Mouse (Mus musculus) heart, embryonic 15.5 days (tissue): ENCODE measurements around the gene Bsdc1. TPM values are rescaled to one million over a fixed set of nuclear protein-coding genes. Genes with fewer than 3 reads are reported as not detected.

Experiments used
- ATAC-seq: fragments of 200-750 bp; cut with Nextera tagmentation; replicated peaks from 2 replicates; pipeline ENCODE4 v1.8.0; 2017; ENCODE audit warnings: low read depth, moderate TSS enrichment; ENCODE audit not compliant: insufficient number of reproducible peaks, insufficient read depth, low FRiP score
- H3K27ac ChIP-seq: fragments of 300-500 bp; sonication (generic); 2 replicates; pipeline ENCODE4 v1.5.1; 2015; ENCODE audit warnings: mild to moderate bottlenecking, inconsistent platforms
- H3K27me3 ChIP-seq: fragments of 300-500 bp; sonication (generic); 2 replicates; pipeline ENCODE4 v1.6.1; 2015; ENCODE audit warnings: inconsistent platforms
- H3K36me3 ChIP-seq: fragments of 300-500 bp; sonication (generic); 2 replicates; pipeline ENCODE4 v1.6.1; 2015; ENCODE audit warnings: mild to moderate bottlenecking, inconsistent platforms
- H3K4me1 ChIP-seq: fragments of 300-500 bp; sonication (generic); replicated peaks from 2 replicates; pipeline ENCODE4 v1.6.1; 2015; ENCODE audit warnings: inconsistent platforms
- H3K4me2 ChIP-seq: fragments of 300-500 bp; sonication (generic); 2 replicates; pipeline ENCODE4 v1.6.1; 2015; ENCODE audit warnings: inconsistent platforms, mild to moderate bottlenecking, moderate library complexity
- H3K4me3 ChIP-seq: fragments of 300-500 bp; sonication (generic); 2 replicates; pipeline ENCODE4 v1.5.1; 2015; ENCODE audit warnings: mild to moderate bottlenecking, inconsistent platforms
- H3K9ac ChIP-seq: fragments of 300-500 bp; sonication (generic); 2 replicates; pipeline ENCODE4 v1.6.1; 2015; ENCODE audit warnings: mild to moderate bottlenecking, inconsistent platforms
- H3K9me3 ChIP-seq: fragments of 300-500 bp; sonication (generic); replicated peaks from 2 replicates; pipeline ENCODE4 v1.6.1; 2016; ENCODE audit warnings: inconsistent platforms
- WGBS: fragments of 180-500 bp; shearing (Covaris S2); methylation state at CpG from one replicate; pipeline ENCODE4 v1.1.7; 2015; ENCODE audit warnings: mixed read lengths; 5-methylcytosine and 5-hydroxymethylcytosine counted together
- polyA plus RNA-seq: library from polyadenylated mRNA; unstranded; fragments of >200 nt; fragmentation: Nextera tagmentation; extraction: Ambion mirVana; gene quantifications from 2 replicates; pipeline ENCODE4 v1.2.1, GENCODE M21; 2015

Bsdc1 gene
- polyA plus RNA-seq, 1 experiment from 2014 or later = 23.1 TPM

GRCm38 (mm10) chr4:129505511-129505910, 44.1 kb downstream of the Bsdc1 start:
- ATAC-seq = no peak
- Histone ChIP-seq H3K9ac (no peak overlapping the region), H3K27ac (no peak overlapping the region), H3K9me3 (no peaks in the 10 kb centered on the region), H3K36me3 (no peaks in the 10 kb centered on the region), H3K27me3 (no peaks in the 10 kb centered on the region), H3K4me2 (no peak overlapping the region), H3K4me3 (no peak overlapping the region), H3K4me1 (peaks cover 53% of the 10 kb centered on the region)
- WGBS = 91% methylated on average over 3 of the region's 3 CpGs

DNA sequence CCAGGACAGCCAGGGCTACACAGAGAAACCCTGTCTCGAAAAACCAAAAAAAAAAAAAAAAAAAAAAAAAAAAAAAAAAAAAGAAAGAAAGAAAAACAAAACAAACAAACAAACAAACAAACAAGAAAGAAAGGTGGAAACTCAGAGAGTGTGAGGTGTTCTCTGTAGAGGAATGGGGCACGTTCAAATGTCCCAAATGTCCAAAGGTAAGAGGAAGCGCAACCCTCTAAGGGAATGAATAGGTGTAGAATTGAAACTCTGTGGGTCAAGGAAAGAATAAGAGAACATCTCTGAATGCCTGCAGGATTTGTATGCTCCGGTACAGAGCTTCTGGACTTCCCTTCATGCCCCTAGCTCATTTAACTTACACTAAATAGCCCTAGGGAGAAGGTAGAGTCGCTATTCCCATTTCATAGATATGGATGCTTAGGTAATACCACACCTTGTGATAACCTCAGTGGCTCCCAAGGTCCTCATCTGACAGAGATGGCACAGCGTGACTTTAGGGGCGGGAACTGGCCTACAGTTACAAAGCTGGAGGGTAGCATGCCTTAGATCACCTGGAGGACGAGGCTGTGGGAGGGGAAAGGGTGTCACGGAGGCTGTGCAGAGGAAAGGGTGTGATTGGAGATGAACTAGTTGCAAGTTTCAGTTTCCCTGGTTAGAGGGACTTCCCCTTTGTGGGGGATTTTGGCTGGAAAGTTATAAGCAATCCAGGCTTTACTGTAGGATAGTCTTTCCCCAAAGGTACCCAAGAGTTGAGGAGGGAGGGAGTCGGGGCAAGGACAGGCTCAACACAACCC, 46.3 kb downstream of the Bsdc1 start:
- H3K4me1 ChIP-seq = peaks cover 38% of the 10 kb centered on the region
- peak overlapping the region; percentile 68 for H3K27ac ChIP-seq
- WGBS = 53% methylated on average over 9 of the region's 10 CpGs
- peak overlapping the region; percentile 28; the same call in 1 of the 2 replicates for H3K4me2 ChIP-seq
- H3K36me3 ChIP-seq = no peaks in the 10 kb centered on the region
- ATAC-seq = no peak; the same call in 1 of the 2 replicates
- no peaks in the 10 kb centered on the region for H3K9me3 ChIP-seq
- no peak overlapping the region for H3K4me3 ChIP-seq
- H3K27me3 ChIP-seq = no peaks in the 10 kb centered on the region
- H3K9ac ChIP-seq = no peak overlapping the region; the same call in 1 of the 2 replicates

GRCm38 (mm10) chr4:129508237-129508515, 46.8 kb downstream of the Bsdc1 start:
- Histone ChIP-seq H3K9ac (no peak overlapping the region), H3K27me3 (no peaks in the 10 kb centered on the region), H3K4me3 (no peak overlapping the region), H3K36me3 (no peaks in the 10 kb centered on the region), H3K4me2 (peak overlapping the region; percentile 28; the same call in 1 of the 2 replicates), H3K4me1 (peaks cover 36% of the 10 kb centered on the region), H3K27ac (peak overlapping the region; percentile 68), H3K9me3 (no peaks in the 10 kb centered on the region)
- 33% methylated on average over 3 of the region's 3 CpGs for WGBS
- ATAC-seq = peak; percentile 50

GRCm38 (mm10) chr4:129508834-129509600, 47.6 kb downstream of the Bsdc1 start:
- Histone ChIP-seq H3K9ac (no peak overlapping the region), H3K27ac (no peak overlapping the region)
- 63% methylated on average over 15 of the region's 15 CpGs for WGBS

DNA sequence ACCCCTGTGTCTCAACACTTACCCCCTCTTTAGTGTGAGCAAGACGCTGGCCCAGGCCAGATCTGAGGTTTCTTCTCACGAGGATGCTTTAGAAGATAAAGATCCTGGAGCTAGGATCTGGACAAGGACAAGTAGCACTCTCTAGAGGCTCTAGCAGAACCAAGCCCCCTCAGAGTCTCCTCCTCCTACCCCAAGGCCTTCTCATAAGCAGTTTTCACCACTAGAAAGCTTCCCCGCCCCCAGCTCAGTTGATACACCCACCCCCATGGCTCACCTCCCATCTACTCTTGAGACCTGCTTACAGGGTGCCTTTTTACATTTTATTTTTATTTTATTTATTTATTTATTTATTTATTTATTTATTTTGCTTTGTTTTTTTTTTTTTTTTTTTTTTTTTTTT, 48.3 kb downstream of the Bsdc1 start:
- Histone ChIP-seq H3K4me2 (no peak overlapping the region), H3K36me3 (no peaks in the 10 kb centered on the region), H3K4me3 (no peak overlapping the region), H3K9ac (no peak overlapping the region), H3K9me3 (no peaks in the 10 kb centered on the region), H3K4me1 (peaks cover 27% of the 10 kb centered on the region), H3K27me3 (no peaks in the 10 kb centered on the region), H3K27ac (no peak overlapping the region)
- 67% methylated on average over 3 of the region's 3 CpGs for WGBS
- ATAC-seq = no peak

More at GRCm38 (mm10) chr4:129508834-129509600, 47.6 kb downstream of the Bsdc1 start:
- no peaks in the 10 kb centered on the region for H3K9me3 ChIP-seq
- peaks cover 29% of the 10 kb centered on the region for H3K4me1 ChIP-seq
- H3K4me2 ChIP-seq = no peak overlapping the region
- no peak overlapping the region for H3K4me3 ChIP-seq
- no peak for ATAC-seq
- no peaks in the 10 kb centered on the region for H3K27me3 ChIP-seq
- no peaks in the 10 kb centered on the region for H3K36me3 ChIP-seq

- Histone ChIP-seq H3K4me1 (peaks cover 36% of the 10 kb centered on the region), H3K4me3 (no peak overlapping the region), H3K9ac (no peak overlapping the region), H3K9me3 (no peaks in the 10 kb centered on the region), H3K4me2 (no peak overlapping the region), H3K27ac (no peak overlapping the region), H3K27me3 (no peaks in the 10 kb centered on the region), H3K36me3 (no peaks in the 10 kb centered on the region)
- 65% methylated on average over 6 of the region's 6 CpGs for WGBS
- ATAC-seq = no peak
Measured at GRCm38 (mm10) chr4:129510723-129511412, 49.5 kb downstream of the Bsdc1 start.

DNA sequence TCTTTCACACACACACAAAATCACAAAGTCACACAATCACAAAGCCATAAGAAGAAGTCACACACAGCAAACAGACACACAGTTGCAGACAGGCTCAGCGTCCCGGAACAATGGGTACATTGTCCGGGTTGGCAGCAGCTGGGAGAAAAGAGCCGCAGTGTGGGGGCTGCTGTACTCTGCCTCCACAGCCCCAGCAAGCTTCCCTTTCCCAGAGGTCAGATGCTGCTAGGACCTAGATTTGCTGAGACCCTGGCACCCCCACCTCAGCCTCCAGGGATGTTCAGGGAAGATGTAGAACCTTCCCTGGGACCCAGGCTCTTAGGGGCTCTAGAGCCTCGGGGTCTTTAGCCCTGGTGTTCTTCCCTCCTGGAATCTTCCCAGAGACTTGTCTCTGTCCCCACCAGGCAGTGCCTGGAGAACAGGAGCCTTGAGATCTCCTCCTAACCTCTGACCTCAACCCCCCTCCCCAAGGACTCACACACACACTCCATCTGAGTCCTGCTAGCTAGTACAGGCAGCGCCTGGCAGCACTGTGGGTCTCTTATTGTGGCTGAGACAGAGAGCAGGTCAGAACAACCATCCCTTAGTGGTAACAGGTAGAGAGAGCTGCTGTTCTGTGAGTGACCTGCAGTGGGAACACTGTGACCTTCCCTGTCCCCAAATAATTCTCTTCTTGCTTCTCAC, 50.2 kb downstream of the Bsdc1 start:
- 55% methylated on average over 6 of the region's 6 CpGs for WGBS
- Histone ChIP-seq H3K4me1 (peaks cover 36% of the 10 kb centered on the region), H3K4me2 (no peak overlapping the region), H3K9ac (no peak overlapping the region), H3K4me3 (no peak overlapping the region), H3K9me3 (no peaks in the 10 kb centered on the region), H3K36me3 (peaks cover 1% of the 10 kb centered on the region), H3K27me3 (no peaks in the 10 kb centered on the region), H3K27ac (no peak overlapping the region)
- no peak for ATAC-seq

- H3K4me3 ChIP-seq = peak within 1 kb of the TSS; percentile 100
- peak within 1 kb of the TSS; percentile 100 for H3K9ac ChIP-seq
- peak within 1 kb of the TSS; percentile 96 for H3K27ac ChIP-seq
- H3K4me2 ChIP-seq = peak within 1 kb of the TSS; percentile 83
- H3K4me1 ChIP-seq = peaks cover 28% of the 10 kb centered on the region
- H3K9me3 ChIP-seq = no peaks in the 10 kb centered on the region
- no peaks in the 10 kb centered on the region for H3K27me3 ChIP-seq
- peak; percentile 83 for ATAC-seq
- 7% methylated on average over 47 of the region's 47 CpGs for WGBS
- H3K36me3 ChIP-seq = peaks cover 17% of the 10 kb centered on the region
Measured at GRCm38 (mm10) chr4:129513086-129513767, 51.8 kb downstream of the Bsdc1 start, which contains the start of gene Marcksl1. Gene Marcksl1, plus strand, starts transcription at chr4:129513581.

GRCm38 (mm10) chr4:129513891-129514290, 52.5 kb downstream of the Bsdc1 start:
- Histone ChIP-seq H3K4me3 (peak overlapping the region; percentile 100), H3K4me1 (peaks cover 23% of the 10 kb centered on the region), H3K27ac (peak overlapping the region; percentile 96), H3K27me3 (no peaks in the 10 kb centered on the region), H3K9me3 (no peaks in the 10 kb centered on the region), H3K4me2 (peak overlapping the region; percentile 83), H3K36me3 (peaks cover 21% of the 10 kb centered on the region), H3K9ac (peak overlapping the region; percentile 100)
- WGBS = under 1% methylated on average over 51 of the region's 57 CpGs
- peak; percentile 38 for ATAC-seq

- Histone ChIP-seq H3K4me3 (peak overlapping the region; percentile 100), H3K4me2 (peak overlapping the region; percentile 83), H3K27me3 (no peaks in the 10 kb centered on the region), H3K27ac (peak overlapping the region; percentile 96), H3K36me3 (peaks cover 21% of the 10 kb centered on the region), H3K9ac (peak overlapping the region; percentile 100), H3K4me1 (peaks cover 18% of the 10 kb centered on the region), H3K9me3 (no peaks in the 10 kb centered on the region)
- peak; percentile 53 for ATAC-seq
- under 1% methylated on average over 35 of the region's 35 CpGs for WGBS
Measured at GRCm38 (mm10) chr4:129514300-129514898, 53.0 kb downstream of the Bsdc1 start.
